Mouse (Mus musculus) myocyte (in vitro differentiated cells): ENCODE data around the gene Tex2. TPM values are rescaled to one million over a fixed set of nuclear protein-coding genes. Genes with fewer than 3 reads are reported as not detected.
"Not testable (repeated sequence)": the region's sequence is repeated elsewhere in the genome, so short reads cannot be mapped to it uniquely, and the experiment has no call there.

Experiments
- H3K27me3 ChIP-seq: one replicate; pipeline ENCODE4 v1.6.1; 2011; ENCODE audit not compliant: control insufficient read depth, insufficient read depth, insufficient read length
- H3K36me3 ChIP-seq: one replicate; pipeline ENCODE4 v1.6.1; 2011; ENCODE audit not compliant: control insufficient read depth, insufficient read depth
- H3K4me2 ChIP-seq: one replicate; pipeline ENCODE4 v1.6.1; 2011; ENCODE audit warnings: low read depth, control low read depth
- H3K4me3 ChIP-seq: one replicate; pipeline ENCODE4 v1.5.1; 2011; ENCODE audit warnings: mild to moderate bottlenecking, control low read depth, moderate library complexity
- H3K79me2 ChIP-seq: one replicate; pipeline ENCODE4 v1.6.1; 2011; ENCODE audit not compliant: control insufficient read depth, insufficient read depth
- H3ac ChIP-seq: one replicate; pipeline ENCODE4 v1.6.1; 2011; ENCODE audit not compliant: control insufficient read depth, insufficient read length
- CEBPB ChIP-seq: IDR thresholded peaks from 2 replicates; pipeline ENCODE4 v1.6.1; 2011; ENCODE audit warnings: mild to moderate bottlenecking, moderate library complexity; ENCODE audit not compliant: poor library complexity, insufficient read depth, severe bottlenecking
- E2F4 ChIP-seq: IDR thresholded peaks from one replicate; pipeline ENCODE4 v1.6.1; 2011; ENCODE audit warnings: mild to moderate bottlenecking, control low read depth, moderate library complexity; ENCODE audit not compliant: insufficient read depth
- MAX ChIP-seq: IDR thresholded peaks from one replicate; pipeline ENCODE4 v1.6.1; 2011; ENCODE audit warnings: low read depth, mild to moderate bottlenecking, control low read depth
- MYOD1 ChIP-seq, 3 experiments: IDR thresholded peaks; one replicate each; pipeline ENCODE4 v1.6.1; 2011; ENCODE audit warnings: control low read depth in 2 of 3, low read depth in 2 of 3, mild to moderate bottlenecking in 2 of 3, moderate library complexity in 1 of 3; ENCODE audit not compliant: insufficient read length in 2 of 3, control insufficient read depth in 1 of 3
- MYOG ChIP-seq, 3 experiments: IDR thresholded peaks; one replicate each; pipeline ENCODE4 v1.6.1; 2011; ENCODE audit warnings: control low read depth in 2 of 3, low read depth in 2 of 3, mild to moderate bottlenecking in 2 of 3; ENCODE audit not compliant: insufficient read length in 2 of 3, control insufficient read depth in 1 of 3, insufficient read depth in 1 of 3
- POLR2A ChIP-seq: IDR thresholded peaks from one replicate; pipeline ENCODE4 v1.6.1; 2011; ENCODE audit warnings: low read depth, mild to moderate bottlenecking, control low read depth, moderate library complexity; ENCODE audit not compliant: insufficient read length
- POLR2AphosphoS2 ChIP-seq: IDR thresholded peaks from one replicate; pipeline ENCODE4 v1.6.1; 2011; ENCODE audit warnings: low read depth, control low read depth; ENCODE audit not compliant: insufficient read length
- REST ChIP-seq: IDR thresholded peaks from one replicate; pipeline ENCODE4 v1.6.1; 2011; ENCODE audit warnings: mild to moderate bottlenecking, control low read depth, moderate library complexity; ENCODE audit not compliant: insufficient read depth, insufficient read length
- SRF ChIP-seq: IDR thresholded peaks from one replicate; pipeline ENCODE4 v1.6.1; 2011; ENCODE audit warnings: low read depth; ENCODE audit not compliant: control insufficient read depth, insufficient read length
- TCF12 ChIP-seq: IDR thresholded peaks from one replicate; pipeline ENCODE4 v1.6.1; 2011; ENCODE audit warnings: mild to moderate bottlenecking, control low read depth; ENCODE audit not compliant: poor library complexity, insufficient read depth, severe bottlenecking
- TCF3 ChIP-seq: IDR thresholded peaks from one replicate; pipeline ENCODE4 v1.6.1; 2011; ENCODE audit warnings: low read depth, control low read depth; ENCODE audit not compliant: insufficient read length
- USF1 ChIP-seq: IDR thresholded peaks from one replicate; pipeline ENCODE4 v1.6.1; 2011; ENCODE audit warnings: low read depth, mild to moderate bottlenecking, control low read depth, moderate library complexity
- polyA plus RNA-seq: library from polyadenylated mRNA; unstranded; fragments of >200 nt; fragmentation: generic; extraction: Trizol; gene quantifications from one replicate; pipeline ENCODE4 v1.2.1, GENCODE M21; 2012; ENCODE audit warnings: missing spikeins

The Tex2 gene
- polyA plus RNA-seq, 1 experiment, result 7.0 TPM

DNA sequence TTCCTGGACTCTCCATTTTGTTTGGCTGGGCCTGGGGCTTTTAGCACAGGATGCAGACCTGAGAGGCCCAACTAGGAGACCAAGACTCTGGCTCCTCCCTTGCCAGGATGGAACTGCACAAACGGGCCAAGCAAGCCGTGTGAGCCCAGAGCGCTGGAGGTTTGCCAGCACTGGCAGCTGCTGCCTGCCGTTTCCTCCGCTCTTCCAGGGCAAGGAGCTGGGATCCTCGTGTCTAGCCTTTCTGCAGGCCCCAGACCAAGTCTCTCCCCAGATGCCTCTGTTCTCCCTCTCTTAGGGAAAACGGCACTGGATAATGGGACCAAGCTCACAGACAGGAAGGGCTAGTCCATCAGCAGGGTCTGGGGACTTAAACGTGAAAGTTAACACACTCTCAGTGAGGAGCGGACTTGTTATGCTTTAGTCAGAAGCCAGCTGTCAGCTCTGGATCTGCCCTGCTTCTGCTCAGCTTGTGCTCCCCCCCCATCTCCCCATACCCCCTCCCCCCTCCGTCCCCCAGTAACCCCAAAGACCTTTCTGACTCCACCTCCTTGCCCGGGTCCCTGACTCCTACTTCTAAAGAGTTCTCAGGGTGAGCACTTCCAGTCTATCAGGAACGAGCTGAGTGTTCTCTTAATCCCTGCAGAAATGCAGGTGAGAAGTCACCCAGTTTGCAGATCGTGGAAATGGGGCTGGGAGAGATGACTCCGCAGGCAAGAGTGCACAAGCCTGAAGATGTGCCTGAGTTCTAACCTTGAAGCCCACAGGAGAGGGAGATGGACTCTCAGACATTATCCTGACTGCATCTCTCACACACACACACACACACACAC lies 45.0 kb upstream of the Tex2 start:
- TF ChIP-seq E2F4, result no peak
- peak; percentile 86 to 97 (median 95) for TF ChIP-seq MYOG (IDR thresholded peaks at IDR 0.05; ENCODE audit: control insufficient read depth in 1 of 3, insufficient read depth in 1 of 3, insufficient read length in 2 of 3, low read depth in 2 of 3)
- TF ChIP-seq TCF12, result peak; percentile 11
- TF ChIP-seq POLR2A, result peak; percentile 48
- TF ChIP-seq USF1, result no peak
- peak; percentile 57 to 97 (median 96) for TF ChIP-seq MYOD1 (IDR thresholded peaks at IDR 0.05; ENCODE audit: control insufficient read depth in 1 of 3, insufficient read length in 2 of 3, low read depth in 2 of 3)
- TF ChIP-seq TCF3, result peak; percentile 47
- no peaks in the 10 kb centered on the region for H3K36me3 ChIP-seq
- H3K79me2 ChIP-seq, result no peaks in the 10 kb centered on the region
- no peak overlapping the region for H3ac ChIP-seq
- H3K27me3 ChIP-seq, result no peaks in the 10 kb centered on the region
- peak overlapping the region; percentile 66 for H3K4me2 ChIP-seq
- H3K4me3 ChIP-seq, result no peak overlapping the region

- H3K4me2 ChIP-seq, result not testable (repeated sequence)
Measured at GRCm38 (mm10) chr11:106656896-106657498, 43.8 kb upstream of the Tex2 start.

GRCm38 (mm10) chr11:106648347-106648746 lies 35.1 kb upstream of the Tex2 start:
- TF ChIP-seq REST, result no peak
- no peak for TF ChIP-seq CEBPB
- TF ChIP-seq MAX, result no peak
- no peak for TF ChIP-seq SRF
- TF ChIP-seq TCF3, result no peak
- Histone ChIP-seq H3K79me2 (no peaks in the 10 kb centered on the region), H3ac (no peak overlapping the region), H3K4me3 (no peak overlapping the region), H3K36me3 (no peaks in the 10 kb centered on the region), H3K27me3 (no peaks in the 10 kb centered on the region), H3K4me2 (peak overlapping the region; percentile 38)

More at GRCm38 (mm10) chr11:106656896-106657498, 43.8 kb upstream of the Tex2 start:
- H3ac ChIP-seq, H3K4me3 ChIP-seq, H3K79me2 ChIP-seq, H3K36me3 ChIP-seq, H3K27me3 ChIP-seq: not testable (repeated sequence)

- H3K4me3 ChIP-seq, result no peak overlapping the region
- no peak overlapping the region for H3K4me2 ChIP-seq
- H3K36me3 ChIP-seq, result no peaks in the 10 kb centered on the region
- no peaks in the 10 kb centered on the region for H3K27me3 ChIP-seq
- TF ChIP-seq TCF3 (no peak), REST (no peak), MYOD1 (IDR thresholded peaks at IDR 0.05; ENCODE audit: control insufficient read depth in 1 of 3, insufficient read length in 2 of 3, low read depth in 2 of 3) (no peak), CEBPB (no peak), MAX (no peak), POLR2AphosphoS2 (no peak), TCF12 (no peak)
- H3ac ChIP-seq, result no peak overlapping the region
- no peaks in the 10 kb centered on the region for H3K79me2 ChIP-seq
Measured at GRCm38 (mm10) chr11:106642966-106643637, 29.9 kb upstream of the Tex2 start.

DNA sequence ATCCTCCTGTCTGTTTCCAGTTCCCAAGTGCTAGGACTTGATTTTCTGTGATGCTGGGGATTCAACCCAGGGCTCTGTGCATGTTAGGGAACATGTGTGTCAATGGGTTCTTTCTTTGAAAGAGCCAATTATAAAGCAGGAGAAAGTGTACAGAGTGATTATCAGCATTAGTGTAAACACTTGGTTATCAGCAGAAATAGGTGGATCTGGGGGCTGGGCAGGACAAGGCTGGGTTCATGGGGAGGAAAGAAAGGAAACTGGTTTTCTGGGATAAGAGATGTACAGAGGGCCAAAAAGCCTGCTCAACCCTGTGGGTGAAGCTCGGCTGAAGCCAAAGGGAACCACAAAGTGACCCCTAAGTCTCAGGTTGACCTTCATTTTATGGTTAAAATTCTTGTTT lies 28.4 kb upstream of the Tex2 start:
- Histone ChIP-seq H3K4me3 (no peak overlapping the region), H3K79me2 (no peaks in the 10 kb centered on the region), H3K36me3 (no peaks in the 10 kb centered on the region), H3K4me2 (no peak overlapping the region), H3ac (no peak overlapping the region), H3K27me3 (no peaks in the 10 kb centered on the region)
- TF ChIP-seq E2F4, result no peak
- no peak for TF ChIP-seq SRF
- no peak for TF ChIP-seq TCF12
- no peak for TF ChIP-seq CEBPB
- TF ChIP-seq USF1, result no peak
- no peak for TF ChIP-seq REST
- TF ChIP-seq MYOG (IDR thresholded peaks at IDR 0.05; ENCODE audit: control insufficient read depth in 1 of 3, insufficient read depth in 1 of 3, insufficient read length in 2 of 3, low read depth in 2 of 3), result no peak
- TF ChIP-seq POLR2A, result no peak
- no peak for TF ChIP-seq TCF3
- no peak for TF ChIP-seq POLR2AphosphoS2
- no peak for TF ChIP-seq MYOD1 (IDR thresholded peaks at IDR 0.05; ENCODE audit: control insufficient read depth in 1 of 3, insufficient read length in 2 of 3, low read depth in 2 of 3)
- no peak for TF ChIP-seq MAX
